Mouse (Mus musculus) midbrain, embryonic 11.5 days (tissue): ENCODE results near the gene Atad3a. TPM values are rescaled to one million over a fixed set of nuclear protein-coding genes. Genes with fewer than 3 reads are reported as not detected.
"Not testable (repeated sequence)": the region's sequence is repeated elsewhere in the genome, so short reads cannot be mapped to it uniquely, and the experiment has no call there.

Experiments used
- ATAC-seq: fragments of 200-750 bp; cut with Nextera tagmentation; 2 replicates; pipeline ENCODE4 v1.8.0; 2017; ENCODE audit warnings: moderate TSS enrichment, moderate library complexity; ENCODE audit not compliant: low FRiP score
- DNase-seq: peaks from one replicate; pipeline ENCODE4 v3.0.0; 2015; ENCODE audit warnings: low spot score; ENCODE audit errors: missing footprints
- H3K27ac ChIP-seq: fragments of 300-500 bp; sonication (generic); 2 replicates; pipeline ENCODE4 v1.5.1; 2014; ENCODE audit warnings: low read depth, low read length
- H3K27me3 ChIP-seq: fragments of 300-500 bp; sonication (generic); 2 replicates; pipeline ENCODE4 v1.6.1; 2014; ENCODE audit warnings: mild to moderate bottlenecking, low read length, moderate library complexity, mixed read lengths; ENCODE audit not compliant: control insufficient read depth, insufficient read depth
- H3K36me3 ChIP-seq: fragments of 300-500 bp; sonication (generic); 2 replicates; pipeline ENCODE4 v1.6.1; 2014; ENCODE audit warnings: mild to moderate bottlenecking, low read length, moderate library complexity, mixed read lengths; ENCODE audit not compliant: control insufficient read depth, insufficient read depth
- H3K4me1 ChIP-seq: fragments of 300-500 bp; sonication (generic); 2 replicates; pipeline ENCODE4 v1.6.1; 2014; ENCODE audit warnings: low read length; ENCODE audit not compliant: control insufficient read depth, insufficient read depth
- H3K4me2 ChIP-seq: fragments of 300-500 bp; sonication (generic); 2 replicates; pipeline ENCODE4 v1.6.1; 2014; ENCODE audit warnings: mild to moderate bottlenecking, moderate library complexity
- H3K4me3 ChIP-seq: fragments of 300-500 bp; sonication (generic); 2 replicates; pipeline ENCODE4 v1.5.1; 2014; ENCODE audit warnings: low read depth, low read length
- H3K9ac ChIP-seq: fragments of 300-500 bp; sonication (generic); 2 replicates; pipeline ENCODE4 v1.6.1; 2014; ENCODE audit warnings: low read length
- H3K9me3 ChIP-seq: fragments of 300-500 bp; sonication (generic); 2 replicates; pipeline ENCODE4 v1.6.1; 2016; ENCODE audit warnings: low read length; ENCODE audit not compliant: control insufficient read depth
- WGBS: fragments of 180-500 bp; shearing (Covaris S2); extraction: QIAGEN DNeasy Blood & Tissue Kit; methylation state at CpG from one replicate; pipeline ENCODE4 v1.1.7; 2014; 5-methylcytosine and 5-hydroxymethylcytosine counted together
- polyA plus RNA-seq: library from polyadenylated mRNA; unstranded; fragments of >200 nt; fragmentation: Nextera tagmentation; extraction: Ambion mirVana; gene quantifications from 2 replicates; pipeline ENCODE4 v1.2.1, GENCODE M21; 2014

Gene Atad3a
- polyA plus RNA-seq, 1 experiment from 2014 or later, result 84.5 TPM

DNA sequence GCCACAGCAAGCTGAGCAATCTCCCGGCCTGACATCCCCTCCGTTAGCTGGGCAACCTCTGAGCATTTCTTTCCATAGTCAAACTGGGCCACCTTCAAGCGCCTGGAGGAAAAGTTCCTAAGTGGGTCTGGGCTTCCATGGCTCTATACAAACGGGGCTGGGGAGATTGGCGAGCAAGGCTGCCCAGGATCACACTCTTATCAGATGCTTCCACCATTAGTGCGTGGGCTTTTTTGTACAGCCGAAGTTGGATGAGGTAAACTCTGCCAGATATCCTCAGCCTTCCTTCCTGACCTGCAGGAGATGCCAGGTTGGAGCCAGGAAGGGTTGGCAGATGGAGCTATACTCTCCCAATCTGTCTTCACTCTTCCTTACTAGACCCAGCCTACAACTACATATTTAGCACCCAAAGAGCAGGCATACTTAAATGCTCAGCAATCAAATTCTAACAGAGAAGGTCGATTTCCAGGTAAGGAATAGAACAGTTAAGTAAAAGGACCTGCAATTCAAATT is 14.8 kb downstream of the Atad3a start:
- H3K4me1 ChIP-seq, result no peaks in the 10 kb centered on the region
- H3K27ac ChIP-seq, result no peak overlapping the region
- H3K27me3 ChIP-seq, result no peaks in the 10 kb centered on the region
- H3K36me3 ChIP-seq, result peaks cover 33% of the 10 kb centered on the region
- H3K9ac ChIP-seq, result no peak overlapping the region
- no peak for ATAC-seq
- whole genome bisulfite sequencing, result 88% methylated on average over 8 of the region's 8 CpGs
- no peak overlapping the region for H3K4me3 ChIP-seq
- no peaks in the 10 kb centered on the region for H3K9me3 ChIP-seq
- DNase-seq, result peak; percentile 26
- no peak overlapping the region for H3K4me2 ChIP-seq

DNA sequence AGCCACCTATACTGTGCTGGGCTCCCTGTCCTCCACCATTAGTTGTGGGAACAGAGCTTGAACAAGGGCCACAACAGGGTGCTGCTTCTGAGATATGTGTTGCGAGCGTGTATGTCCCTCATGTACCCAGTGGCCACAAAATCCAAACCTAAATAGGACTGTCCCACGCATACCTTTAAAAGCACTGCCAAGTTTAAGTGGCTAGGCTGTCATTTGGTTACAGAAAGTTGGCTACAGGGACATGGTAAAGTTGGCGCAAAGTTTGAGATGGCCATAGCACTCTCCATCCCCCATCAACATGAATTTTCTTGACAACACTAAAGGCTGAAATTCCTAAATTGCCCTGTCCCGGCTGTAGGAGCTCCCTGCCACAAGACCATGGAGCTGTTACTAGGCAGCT is 15.8 kb downstream of the Atad3a start:
- H3K4me3 ChIP-seq, result no peak overlapping the region
- H3K27ac ChIP-seq, result no peak overlapping the region
- no peak overlapping the region for H3K9ac ChIP-seq
- ATAC-seq (no peak), DNase-seq (peak; percentile 70)
- peaks cover 29% of the 10 kb centered on the region for H3K36me3 ChIP-seq
- H3K4me1 ChIP-seq, result no peaks in the 10 kb centered on the region
- no peaks in the 10 kb centered on the region for H3K27me3 ChIP-seq
- no peaks in the 10 kb centered on the region for H3K9me3 ChIP-seq
- 93% methylated on average over 5 of the region's 5 CpGs for WGBS
- no peak overlapping the region for H3K4me2 ChIP-seq

DNA sequence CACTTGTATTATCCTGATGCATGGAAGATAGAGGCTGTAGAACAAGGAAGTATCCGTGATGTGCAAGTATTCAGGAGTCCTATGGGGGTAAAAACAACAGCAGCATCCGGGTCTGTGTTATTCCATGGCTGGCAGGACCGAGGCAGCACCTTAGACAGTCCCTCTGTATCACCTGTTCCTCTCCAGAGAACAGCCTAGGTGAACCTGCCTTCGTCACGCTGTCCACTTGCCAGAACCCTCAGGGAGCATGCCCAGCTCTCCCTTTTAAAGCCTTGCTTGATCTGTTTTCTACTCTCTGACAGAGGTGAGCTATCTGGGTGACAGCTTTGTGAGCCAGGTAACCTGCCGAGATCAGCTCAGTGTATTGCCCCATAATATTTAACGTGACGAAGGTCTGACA is 16.4 kb downstream of the Atad3a start:
- Histone ChIP-seq H3K36me3 (peaks cover 27% of the 10 kb centered on the region), H3K4me3 (no peak overlapping the region), H3K4me1 (no peaks in the 10 kb centered on the region), H3K27ac (no peak overlapping the region), H3K9ac (no peak overlapping the region), H3K27me3 (no peaks in the 10 kb centered on the region), H3K4me2 (no peak overlapping the region), H3K9me3 (no peaks in the 10 kb centered on the region)
- no peak for ATAC-seq
- 92% methylated on average over 8 of the region's 8 CpGs for WGBS
- no peak for DNase-seq

DNA sequence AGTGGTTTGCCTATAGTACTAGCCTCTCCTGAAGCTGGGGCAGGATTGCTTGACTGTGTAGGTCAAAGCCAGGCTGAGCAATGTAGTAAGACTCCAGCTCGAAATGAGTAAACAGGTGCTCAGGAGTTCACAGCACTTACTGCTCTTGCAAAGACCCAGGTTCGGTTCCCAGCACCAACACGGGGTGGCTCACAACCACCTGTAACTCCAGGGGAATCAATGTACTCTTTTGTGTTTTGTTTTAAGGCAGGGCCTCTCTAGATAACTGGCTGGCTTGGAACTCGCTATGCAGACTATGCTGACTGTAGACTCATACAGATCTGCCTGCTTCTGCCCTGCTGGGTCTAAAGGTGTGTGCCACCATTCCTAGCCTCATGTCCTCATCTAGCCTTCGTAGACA is 18.2 kb downstream of the Atad3a start:
- 92% methylated on average over 5 of the region's 5 CpGs for WGBS
- H3K36me3 ChIP-seq, result peaks cover 22% of the 10 kb centered on the region

DNA sequence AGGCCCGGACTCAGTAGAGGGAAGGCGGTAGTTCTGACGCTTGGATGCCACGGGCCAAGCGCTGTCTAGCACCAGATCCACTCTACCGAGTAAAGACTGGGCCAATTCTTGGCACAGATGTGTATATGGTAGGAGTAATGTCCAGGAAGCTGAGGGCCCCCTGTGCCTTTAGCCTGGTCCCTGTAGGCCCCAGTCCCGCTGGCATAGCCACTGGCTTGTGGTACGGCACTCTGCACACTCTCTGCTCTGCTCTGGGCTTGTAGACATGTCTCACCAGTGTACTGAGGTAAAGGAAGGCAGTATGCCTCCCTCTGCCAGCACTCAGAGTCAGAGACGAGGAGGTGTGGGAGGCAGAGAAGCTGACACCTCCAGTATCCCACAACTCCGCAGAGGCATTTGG is 20.2 kb downstream of the Atad3a start:
- not testable (repeated sequence) for ATAC-seq, H3K9me3 ChIP-seq, H3K27ac ChIP-seq, H3K4me3 ChIP-seq, H3K4me1 ChIP-seq, H3K9ac ChIP-seq, DNase-seq, H3K27me3 ChIP-seq, H3K4me2 ChIP-seq
- 93% methylated on average over 10 of the region's 10 CpGs for WGBS
- peaks cover 11% of the 10 kb centered on the region for H3K36me3 ChIP-seq

More for the DNA sequence above, 18.2 kb downstream of the Atad3a start:
- no peak overlapping the region for H3K4me3 ChIP-seq
- H3K27me3 ChIP-seq, result no peaks in the 10 kb centered on the region
- DNase-seq, result no peak
- no peak overlapping the region for H3K4me2 ChIP-seq
- no peak for ATAC-seq
- H3K27ac ChIP-seq, result no peak overlapping the region
- no peak overlapping the region for H3K9ac ChIP-seq
- no peaks in the 10 kb centered on the region for H3K9me3 ChIP-seq
- no peaks in the 10 kb centered on the region for H3K4me1 ChIP-seq

DNA sequence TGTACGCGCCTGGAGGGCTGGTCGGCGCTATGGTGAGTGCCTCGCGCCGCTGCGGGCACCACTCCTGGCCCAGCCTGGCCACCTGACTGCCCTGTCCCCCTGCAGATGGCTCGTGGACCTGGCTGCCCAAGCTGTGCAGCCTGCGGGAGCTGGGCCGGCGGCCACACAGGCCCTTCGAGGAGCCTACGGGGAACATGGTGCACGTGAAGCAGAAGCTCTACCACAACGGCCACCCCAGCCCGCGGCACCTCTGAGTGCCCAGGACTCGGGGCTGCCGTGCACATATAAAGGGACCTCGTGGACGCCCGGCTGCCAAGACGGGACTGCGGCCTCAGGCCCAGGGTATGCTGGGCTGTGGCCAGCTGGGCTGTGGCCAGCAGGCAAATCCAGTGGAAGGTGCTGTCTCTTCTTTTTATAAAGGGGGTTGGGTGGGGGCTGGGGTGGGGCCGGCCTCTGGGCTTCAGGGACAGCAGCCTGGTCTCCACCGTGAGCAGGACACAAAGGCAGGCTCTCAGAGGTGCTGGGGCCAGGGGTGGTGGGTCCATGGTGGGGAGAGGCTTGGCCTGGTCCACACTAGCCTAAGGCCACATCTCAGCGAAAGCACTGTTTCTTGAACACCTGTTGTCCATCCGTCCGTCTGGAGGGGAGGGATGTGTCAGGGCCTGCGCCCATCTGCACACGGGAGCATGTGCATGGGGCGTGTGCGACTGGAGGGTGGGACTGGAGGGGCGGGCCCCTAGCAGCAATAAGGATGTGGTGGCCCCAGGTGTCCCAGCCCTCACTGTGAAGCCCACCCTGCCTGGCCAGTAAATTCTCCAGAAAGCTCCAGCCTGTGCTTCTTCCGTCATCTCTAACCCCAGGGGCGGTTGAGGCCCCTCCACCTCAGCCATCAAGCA is 20.9 kb downstream of the Atad3a start:
- no peak for DNase-seq
- Histone ChIP-seq H3K27ac (no peak overlapping the region), H3K36me3 (peaks cover 8% of the 10 kb centered on the region), H3K4me3 (no peak overlapping the region), H3K4me2 (no peak overlapping the region), H3K27me3 (no peaks in the 10 kb centered on the region), H3K9ac (no peak overlapping the region), H3K9me3 (no peaks in the 10 kb centered on the region), H3K4me1 (peaks cover 11% of the 10 kb centered on the region)
- ATAC-seq, result no peak; the same call in 1 of the 2 replicates
- WGBS, result 88% methylated on average over 37 of the region's 37 CpGs

DNA sequence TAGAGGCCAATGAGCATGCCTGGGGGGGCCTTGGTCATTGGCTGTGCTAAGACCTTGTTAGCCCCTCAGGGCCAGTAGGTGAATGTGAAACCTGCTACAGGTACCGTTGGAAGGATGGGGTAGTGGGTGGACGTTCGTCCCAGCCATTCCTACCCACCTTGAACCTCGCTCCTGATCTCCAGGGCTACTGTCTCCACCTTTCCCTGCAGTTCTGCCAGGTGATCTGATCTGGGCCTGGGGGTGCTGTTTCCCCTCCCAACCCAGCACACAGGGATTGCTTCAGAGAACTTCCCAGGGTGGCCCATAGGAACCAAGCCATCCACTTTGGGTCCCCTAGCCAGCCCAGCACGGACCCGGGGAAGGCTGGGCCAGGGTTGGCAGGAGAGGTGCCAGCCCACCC is 21.7 kb downstream of the Atad3a start:
- 89% methylated on average over 6 of the region's 6 CpGs for WGBS
- peaks cover 12% of the 10 kb centered on the region for H3K4me1 ChIP-seq
- H3K27me3 ChIP-seq, result no peaks in the 10 kb centered on the region
- H3K9ac ChIP-seq, result no peak overlapping the region
- H3K27ac ChIP-seq, result no peak overlapping the region
- no peak for ATAC-seq
- H3K9me3 ChIP-seq, result no peaks in the 10 kb centered on the region
- no peak for DNase-seq
- no peak overlapping the region for H3K4me2 ChIP-seq
- no peak overlapping the region for H3K4me3 ChIP-seq
- peaks cover 2% of the 10 kb centered on the region; the same call in 1 of the 2 replicates for H3K36me3 ChIP-seq

DNA sequence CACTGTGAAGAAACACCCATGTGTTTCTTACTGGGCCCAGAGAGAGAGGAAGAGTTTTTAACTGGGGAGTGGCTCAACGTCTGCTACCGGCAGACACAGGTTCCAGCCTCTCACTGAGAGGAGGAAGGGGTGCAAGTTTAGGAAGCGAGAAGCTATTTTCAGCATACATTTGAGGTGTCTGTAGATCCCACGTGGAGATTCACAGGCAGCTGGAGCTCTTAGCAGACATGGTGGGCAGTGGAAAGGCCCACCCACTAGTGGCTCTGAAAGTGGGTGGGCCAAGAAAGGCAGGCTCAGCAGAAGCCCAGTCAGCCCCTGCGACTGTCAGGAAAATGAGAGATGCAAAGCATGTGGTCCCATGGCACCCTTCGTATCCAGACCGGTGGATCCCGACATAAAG is 22.6 kb downstream of the Atad3a start:
- ATAC-seq, result no peak
- Histone ChIP-seq H3K36me3 (peaks cover 2% of the 10 kb centered on the region; the same call in 1 of the 2 replicates), H3K9ac (no peak overlapping the region), H3K9me3 (no peaks in the 10 kb centered on the region), H3K4me2 (no peak overlapping the region), H3K27me3 (no peaks in the 10 kb centered on the region), H3K27ac (no peak overlapping the region), H3K4me3 (no peak overlapping the region), H3K4me1 (peaks cover 18% of the 10 kb centered on the region)
- DNase-seq, result no peak
- 72% methylated on average over 8 of the region's 8 CpGs for WGBS

DNA sequence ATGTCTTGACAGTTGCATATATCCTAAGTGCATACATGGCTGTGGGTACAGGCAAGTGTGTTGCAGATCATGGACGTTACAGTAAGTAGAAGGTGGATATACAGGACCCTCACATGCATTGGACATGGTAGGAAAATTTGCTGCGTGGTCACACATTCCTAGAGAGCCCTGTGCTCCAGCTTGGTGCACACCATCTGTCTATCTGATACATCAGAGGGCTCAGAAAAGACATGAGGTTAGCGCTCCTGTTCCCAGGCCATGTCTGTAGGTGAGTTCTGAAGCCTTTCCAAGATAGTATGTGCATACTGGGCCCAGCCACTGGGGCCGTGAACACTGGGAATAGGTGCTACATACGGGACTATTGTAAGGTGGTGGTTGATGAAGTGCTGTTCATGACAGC is 24.5 kb downstream of the Atad3a start:
- H3K9me3 ChIP-seq, result no peaks in the 10 kb centered on the region
- no peak overlapping the region for H3K9ac ChIP-seq
- no peak for ATAC-seq
- DNase-seq, result no peak
- H3K27ac ChIP-seq, result no peak overlapping the region
- WGBS, result 93% methylated on average over 5 of the region's 5 CpGs
- H3K4me2 ChIP-seq, result no peak overlapping the region
- no peak overlapping the region for H3K4me3 ChIP-seq
- H3K4me1 ChIP-seq, result peaks cover 18% of the 10 kb centered on the region
- H3K27me3 ChIP-seq, result no peaks in the 10 kb centered on the region
- H3K36me3 ChIP-seq, result peaks cover 2% of the 10 kb centered on the region; the same call in 1 of the 2 replicates
